Mouse (Mus musculus) midbrain, embryonic 16.5 days (tissue): ENCODE results near the gene Rasgrp1. TPM values are rescaled to one million over a fixed set of nuclear protein-coding genes. Genes with fewer than 3 reads are reported as not detected.
A peak's percentile ranks its signal among the peaks of the same experiment; 100 is the strongest.

ENCODE experiments used
- ATAC-seq: fragments of 200-750 bp; cut with Nextera tagmentation; 2 replicates; pipeline ENCODE4 v1.8.0; 2017; ENCODE audit warnings: moderate TSS enrichment
- H3K27ac ChIP-seq: fragments of 300-500 bp; sonication (generic); 2 replicates; pipeline ENCODE4 v1.5.1; 2014; ENCODE audit warnings: mild to moderate bottlenecking, low read length, mixed read lengths
- H3K27me3 ChIP-seq: fragments of 300-500 bp; sonication (generic); 2 replicates; pipeline ENCODE4 v1.6.1; 2014; ENCODE audit warnings: low read depth, low read length, mixed read lengths; ENCODE audit not compliant: control insufficient read depth, insufficient read depth
- H3K36me3 ChIP-seq: fragments of 300-500 bp; sonication (generic); 2 replicates; pipeline ENCODE4 v1.6.1; 2014; ENCODE audit warnings: mild to moderate bottlenecking, low read length, moderate library complexity, mixed read lengths; ENCODE audit not compliant: control insufficient read depth, insufficient read depth
- H3K4me1 ChIP-seq: fragments of 300-500 bp; sonication (generic); 2 replicates; pipeline ENCODE4 v1.6.1; 2014; ENCODE audit warnings: mild to moderate bottlenecking, low read length, mixed read lengths; ENCODE audit not compliant: control insufficient read depth, insufficient read depth
- H3K4me2 ChIP-seq: fragments of 300-500 bp; sonication (generic); 2 replicates; pipeline ENCODE4 v1.6.1; 2014; ENCODE audit warnings: mild to moderate bottlenecking, low read length, mixed read lengths
- H3K4me3 ChIP-seq: fragments of 300-500 bp; sonication (generic); 2 replicates; pipeline ENCODE4 v1.5.1; 2014; ENCODE audit warnings: low read depth, mild to moderate bottlenecking, low read length, moderate library complexity, mixed read lengths
- H3K9ac ChIP-seq: fragments of 300-500 bp; sonication (generic); 2 replicates; pipeline ENCODE4 v1.6.1; 2014; ENCODE audit warnings: low read depth, low read length, mixed read lengths
- H3K9me3 ChIP-seq: fragments of 300-500 bp; sonication (generic); replicated peaks from 2 replicates; pipeline ENCODE4 v1.6.1; 2014; ENCODE audit warnings: mild to moderate bottlenecking, low read length, mixed read lengths; ENCODE audit not compliant: control insufficient read depth, poor library complexity, severe bottlenecking
- WGBS: fragments of 180-500 bp; shearing (Covaris S2); extraction: QIAGEN DNeasy Blood & Tissue Kit; methylation state at CpG from one replicate; pipeline ENCODE4 v1.1.7; 2014; 5-methylcytosine and 5-hydroxymethylcytosine counted together
- polyA plus RNA-seq: library from polyadenylated mRNA; unstranded; fragments of >200 nt; fragmentation: Nextera tagmentation; extraction: Ambion mirVana; gene quantifications from 2 replicates; pipeline ENCODE4 v1.2.1, GENCODE M21; 2015

The Rasgrp1 gene
- polyA plus RNA-seq, 1 experiment from 2014 or later = 3.4 TPM

DNA sequence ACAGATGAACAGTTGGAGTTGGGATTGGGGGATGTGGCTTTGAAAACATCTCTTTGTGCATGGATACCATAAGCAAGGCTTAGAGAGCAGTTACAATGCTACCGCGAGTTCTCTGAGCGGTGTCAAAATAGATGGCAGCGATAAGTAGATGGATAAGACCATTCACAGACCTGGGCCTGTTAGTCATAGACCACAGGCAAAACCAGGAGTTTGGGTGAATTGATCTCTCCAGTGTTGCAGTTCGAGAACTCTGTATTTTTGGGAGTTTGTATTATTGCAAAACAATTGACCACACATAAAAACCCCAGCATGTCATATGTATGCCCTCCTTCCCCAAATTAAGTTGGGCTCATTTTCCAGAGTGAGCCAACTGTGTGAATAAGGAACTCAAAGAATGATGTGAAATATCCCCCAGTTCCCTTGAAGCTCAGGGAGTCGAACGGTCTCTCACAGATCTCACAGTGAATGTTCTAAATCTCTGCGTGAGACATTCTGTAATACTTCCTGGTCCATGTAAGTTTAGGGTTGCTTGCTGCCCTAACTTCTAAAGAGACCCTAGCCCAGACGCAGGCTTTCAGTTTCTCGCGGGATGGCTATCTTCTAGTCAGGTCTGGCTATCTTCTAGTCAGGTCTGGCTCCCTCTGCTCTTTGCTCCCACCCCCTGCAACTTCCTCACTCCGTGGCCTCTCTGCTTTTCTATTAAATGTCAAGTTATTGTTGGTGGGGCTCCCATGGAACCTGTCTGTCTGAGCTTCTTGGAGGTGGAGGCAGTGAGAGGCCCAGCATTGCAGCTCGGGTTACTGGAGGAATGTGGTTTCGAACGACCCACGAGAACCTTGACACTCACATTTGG is 43.0 kb downstream of the Rasgrp1 start:
- H3K27me3 ChIP-seq = no peaks in the 10 kb centered on the region
- no peaks in the 10 kb centered on the region for H3K4me1 ChIP-seq
- no peaks in the 10 kb centered on the region for H3K9me3 ChIP-seq
- H3K4me3 ChIP-seq = no peak overlapping the region
- H3K4me2 ChIP-seq = no peak overlapping the region
- no peak overlapping the region for H3K9ac ChIP-seq
- no peak overlapping the region for H3K27ac ChIP-seq
- 87% methylated on average over 16 of the region's 16 CpGs for WGBS
- no peak for ATAC-seq
- no peaks in the 10 kb centered on the region for H3K36me3 ChIP-seq

DNA sequence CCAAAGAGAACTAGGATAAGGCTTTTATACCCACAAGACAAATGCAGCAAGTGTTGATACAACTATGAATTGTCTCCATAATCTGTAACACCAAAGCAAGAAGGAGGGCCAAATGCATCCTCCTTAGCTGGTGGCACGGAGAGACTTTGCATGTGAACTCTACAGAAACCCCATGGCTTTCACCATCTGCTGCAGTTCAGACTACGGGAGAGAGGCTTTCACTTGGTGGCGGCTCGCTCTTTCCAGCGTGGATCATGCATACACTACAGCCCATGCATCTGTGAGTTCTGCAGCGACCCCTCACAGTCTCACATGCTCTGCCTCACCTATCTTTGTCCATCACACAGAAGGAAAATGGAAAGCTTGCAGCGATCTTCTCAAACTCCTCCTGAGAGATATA is 54.5 kb downstream of the Rasgrp1 start:
- no peak overlapping the region for H3K27ac ChIP-seq
- H3K4me1 ChIP-seq = no peaks in the 10 kb centered on the region
- no peaks in the 10 kb centered on the region for H3K36me3 ChIP-seq
- H3K9ac ChIP-seq = no peak overlapping the region
- no peaks in the 10 kb centered on the region for H3K9me3 ChIP-seq
- no peak overlapping the region for H3K4me2 ChIP-seq
- ATAC-seq = no peak
- H3K4me3 ChIP-seq = no peak overlapping the region
- H3K27me3 ChIP-seq = no peaks in the 10 kb centered on the region
- 87% methylated on average over 7 of the region's 7 CpGs for WGBS

DNA sequence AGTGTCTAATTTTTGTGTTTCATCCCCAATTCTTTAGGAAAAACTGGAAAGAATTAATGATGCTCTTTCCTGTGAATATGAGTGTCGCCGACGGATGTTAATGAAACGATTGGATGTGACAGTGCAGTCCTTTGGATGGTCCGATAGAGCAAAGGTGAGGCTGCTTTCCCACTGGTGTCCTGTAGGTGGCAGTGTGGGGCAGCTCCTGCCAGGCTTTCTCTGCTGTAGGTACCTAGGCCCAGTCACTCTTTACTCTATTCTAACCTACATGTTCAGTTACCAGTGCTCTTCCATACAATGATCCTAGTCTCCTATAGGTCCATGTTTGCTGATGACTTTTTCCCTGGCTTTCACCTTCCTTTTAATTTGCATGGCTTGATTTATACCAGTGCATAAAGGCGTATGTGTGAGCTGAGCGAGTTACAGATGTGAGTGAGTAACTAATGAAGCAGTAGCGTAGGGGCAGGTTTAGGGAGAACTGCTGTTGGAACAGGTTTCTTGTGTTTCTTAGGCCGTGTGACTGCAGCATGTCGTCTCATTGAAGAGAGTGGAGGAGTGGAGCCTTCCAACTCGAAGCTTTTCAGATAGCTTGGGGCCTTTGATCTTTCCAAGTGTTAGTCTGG is 78.9 kb downstream of the Rasgrp1 start:
- Histone ChIP-seq H3K36me3 (peaks cover 17% of the 10 kb centered on the region), H3K4me1 (no peaks in the 10 kb centered on the region), H3K27ac (no peak overlapping the region), H3K9me3 (no peaks in the 10 kb centered on the region), H3K4me3 (no peak overlapping the region), H3K9ac (no peak overlapping the region), H3K4me2 (no peak overlapping the region), H3K27me3 (no peaks in the 10 kb centered on the region)
- 76% methylated on average over 11 of the region's 11 CpGs for WGBS
- ATAC-seq = peak; percentile 70

DNA sequence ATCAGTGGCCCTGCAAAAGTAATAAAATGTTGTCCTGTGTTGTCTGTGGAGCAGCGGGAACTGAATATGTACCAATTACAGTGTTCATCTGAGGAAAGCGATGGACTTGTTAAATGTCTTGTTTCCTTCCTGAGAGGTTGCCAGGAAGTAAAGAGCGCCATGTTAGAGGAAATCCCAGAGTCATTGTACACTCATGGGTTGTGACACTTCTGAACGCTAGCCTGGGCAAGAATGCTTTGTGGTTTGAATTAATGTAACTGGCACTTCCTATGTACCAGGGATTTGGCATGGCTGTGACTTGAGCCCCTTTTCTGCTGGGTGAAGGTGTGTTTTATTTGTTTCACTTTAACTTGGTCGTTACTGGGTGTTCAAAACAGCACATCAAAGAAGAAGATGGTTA is 80.6 kb downstream of the Rasgrp1 start:
- no peak overlapping the region for H3K27ac ChIP-seq
- H3K4me1 ChIP-seq = no peaks in the 10 kb centered on the region
- H3K9me3 ChIP-seq = no peaks in the 10 kb centered on the region
- H3K4me2 ChIP-seq = no peak overlapping the region
- H3K36me3 ChIP-seq = peaks cover 10% of the 10 kb centered on the region
- H3K27me3 ChIP-seq = no peaks in the 10 kb centered on the region
- 86% methylated on average over 5 of the region's 5 CpGs for WGBS
- ATAC-seq = no peak
- no peak overlapping the region for H3K4me3 ChIP-seq
- H3K9ac ChIP-seq = no peak overlapping the region

DNA sequence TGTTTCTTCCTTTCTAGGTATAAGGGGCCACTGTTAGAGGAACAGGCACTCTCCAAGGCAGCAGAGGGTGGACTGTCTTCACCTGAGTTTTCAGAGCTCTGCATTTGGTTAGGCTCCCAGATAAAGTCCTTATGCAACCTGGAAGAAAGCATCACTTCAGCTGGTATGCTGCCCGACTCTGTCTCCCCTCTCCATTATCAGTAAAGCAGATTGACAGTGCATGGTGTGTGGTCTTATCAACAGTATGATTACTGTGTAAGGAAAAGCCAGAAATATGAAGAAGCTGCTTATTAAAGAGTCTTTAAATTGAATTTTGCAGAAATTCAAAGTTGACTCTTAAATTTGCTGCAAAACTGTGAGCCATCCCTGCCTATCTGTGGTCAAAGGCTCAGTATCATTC is 85.2 kb downstream of the Rasgrp1 start:
- no peak overlapping the region for H3K4me3 ChIP-seq
- no peaks in the 10 kb centered on the region for H3K36me3 ChIP-seq
- no peaks in the 10 kb centered on the region for H3K9me3 ChIP-seq
- no peaks in the 10 kb centered on the region for H3K4me1 ChIP-seq
- H3K9ac ChIP-seq = no peak overlapping the region
- no peak for ATAC-seq
- 84% methylated on average over 1 of the region's 1 CpGs for WGBS
- H3K4me2 ChIP-seq = no peak overlapping the region
- no peaks in the 10 kb centered on the region for H3K27me3 ChIP-seq
- no peak overlapping the region for H3K27ac ChIP-seq

DNA sequence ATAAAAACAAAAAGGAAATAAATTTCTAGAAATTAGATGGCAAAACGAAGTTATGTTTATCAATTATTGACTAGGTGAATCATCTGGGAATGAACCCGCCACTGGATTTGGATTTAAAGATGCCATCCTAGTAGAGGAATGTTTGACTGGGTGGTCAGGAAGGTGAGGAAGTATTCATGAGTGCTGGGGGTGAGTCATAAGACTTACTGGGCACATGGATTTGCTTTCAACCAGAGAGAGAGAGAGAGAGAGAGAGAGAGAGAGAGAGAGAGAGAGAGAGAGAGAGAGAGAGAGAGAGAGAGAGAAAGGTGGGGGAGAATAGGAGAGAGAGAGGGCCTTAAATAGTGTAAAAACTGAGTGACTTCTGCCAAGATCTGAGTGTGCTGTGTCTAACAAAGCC is 87.4 kb downstream of the Rasgrp1 start:
- Histone ChIP-seq H3K4me2 (no peak overlapping the region), H3K27ac (no peak overlapping the region), H3K9me3 (no peaks in the 10 kb centered on the region), H3K27me3 (no peaks in the 10 kb centered on the region), H3K4me1 (peaks cover 20% of the 10 kb centered on the region), H3K9ac (no peak overlapping the region), H3K4me3 (no peak overlapping the region), H3K36me3 (no peaks in the 10 kb centered on the region)
- 86% methylated on average over 2 of the region's 2 CpGs for WGBS
- no peak for ATAC-seq

DNA sequence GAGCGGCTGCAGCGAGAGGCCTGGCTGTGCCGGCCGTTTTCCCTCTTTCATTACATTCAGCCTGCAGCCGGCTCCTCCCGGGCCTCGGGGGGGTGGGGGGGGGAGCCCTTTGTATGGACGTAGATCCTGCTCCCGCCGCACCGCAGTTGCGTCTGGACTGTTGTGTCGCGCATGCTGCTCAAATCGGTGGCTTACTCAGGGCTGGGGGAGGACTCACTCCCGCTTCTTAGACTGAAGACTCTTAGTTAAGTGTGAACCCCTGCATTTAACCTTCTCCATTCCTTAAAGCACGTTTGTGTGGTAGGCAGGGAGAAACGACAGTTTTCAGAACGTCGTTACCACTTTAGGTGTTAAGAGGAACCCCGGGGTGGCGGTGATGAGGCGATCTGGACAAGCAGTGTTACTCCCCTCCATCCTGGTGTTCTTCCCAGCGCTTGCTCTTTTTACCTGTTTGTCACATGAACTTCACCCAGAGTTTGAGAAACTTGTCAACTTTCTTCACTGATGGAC is 92.7 kb downstream of the Rasgrp1 start:
- Histone ChIP-seq H3K4me3 (peak overlapping the region; percentile 74), H3K9ac (peak overlapping the region; percentile 83), H3K4me2 (peak overlapping the region; percentile 91), H3K27ac (peak overlapping the region; percentile 89), H3K4me1 (peaks cover 21% of the 10 kb centered on the region), H3K36me3 (no peaks in the 10 kb centered on the region), H3K27me3 (no peaks in the 10 kb centered on the region), H3K9me3 (no peaks in the 10 kb centered on the region)
- peak; percentile 75 for ATAC-seq
- WGBS = under 1% methylated on average over 21 of the region's 24 CpGs

DNA sequence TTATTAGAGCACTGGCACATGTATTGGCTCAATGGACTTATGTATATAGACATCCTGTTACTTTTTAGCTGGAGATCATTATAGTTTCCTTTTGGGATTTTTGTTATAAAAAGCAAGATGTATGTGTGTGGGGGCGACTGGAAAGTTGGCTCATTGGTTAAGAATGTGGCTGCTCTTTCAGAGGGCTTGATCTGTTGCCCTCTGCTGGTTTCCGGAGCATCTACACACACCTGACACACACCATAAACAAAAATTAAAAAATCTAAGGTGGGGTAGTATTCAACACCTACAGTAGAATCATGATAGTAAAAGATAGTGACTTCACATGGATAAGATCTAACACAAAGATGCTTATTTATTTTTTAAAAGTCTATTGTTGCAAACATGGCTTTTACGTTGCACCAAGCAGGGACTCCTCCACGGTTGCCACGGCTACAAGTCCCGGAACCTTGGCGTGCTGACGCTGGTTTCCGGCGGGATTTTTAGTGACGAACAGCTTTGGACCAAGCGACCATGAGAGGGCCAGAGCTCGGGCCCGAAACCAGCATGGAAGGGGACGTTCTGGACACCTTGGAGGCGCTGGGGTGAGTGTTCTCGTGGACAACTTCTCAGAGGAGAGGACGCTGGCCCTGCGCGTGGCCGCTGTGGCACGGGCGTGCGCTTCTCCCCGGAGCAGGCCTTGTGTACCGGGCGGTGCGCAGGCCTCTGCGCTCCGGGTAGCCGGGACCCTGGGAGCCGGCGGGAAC is 93.4 kb downstream of the Rasgrp1 start, which contains the start of gene Fam98b:
Fam98b (plus strand) TSS at position 485 of the 746 bp plus-strand sequence.
- Histone ChIP-seq H3K27me3 (no peaks in the 10 kb centered on the region), H3K4me3 (peak within 1 kb of the TSS; percentile 74), H3K9ac (peak within 1 kb of the TSS; percentile 83), H3K4me2 (peak within 1 kb of the TSS; percentile 91), H3K4me1 (peaks cover 21% of the 10 kb centered on the region), H3K27ac (peak within 1 kb of the TSS; percentile 89), H3K36me3 (no peaks in the 10 kb centered on the region), H3K9me3 (no peaks in the 10 kb centered on the region)
- peak; percentile 98 for ATAC-seq
- WGBS = under 1% methylated on average over 33 of the region's 33 CpGs
